Mouse (Mus musculus) NIH3T3 (cell line): ENCODE data around the gene Kbtbd8.

Source experiments
- DNase-seq: peaks from one replicate; pipeline ENCODE4 v3.0.0-alpha.2; 2012; ENCODE audit warnings: low read depth

The Kbtbd8 gene

GRCm38 (mm10) chr6:95174311-95175143 lies 57.5 kb downstream of the Kbtbd8 start:
- no peak for DNase-seq
